Mouse (Mus musculus): ENCODE results near the gene Adat1.
"Not testable (repeated sequence)": the region's sequence is repeated elsewhere in the genome, so short reads cannot be mapped to it uniquely, and the experiment has no call there.

Gene Adat1

GRCm38 (mm10) chr8:111938076-111938985 lies 53.8 kb downstream of the Adat1 start:
- DNase-seq, result not testable (repeated sequence)

- DNase-seq, result no peak
Measured at GRCm38 (mm10) chr8:111937184-111937583, 54.9 kb downstream of the Adat1 start.

- no peak for DNase-seq
Measured at GRCm38 (mm10) chr8:111934201-111934600, 57.9 kb downstream of the Adat1 start.

GRCm38 (mm10) chr8:111933348-111934076 lies 58.6 kb downstream of the Adat1 start, which contains the start of gene Tmem231:
Gene Tmem231, minus strand, starts transcription at chr8:111933881.
- DNase-seq, result peak; percentile 88

GRCm38 (mm10) chr8:111932580-111933336 lies 59.3 kb downstream of the Adat1 start:
- peak; percentile 41 for DNase-seq

GRCm38 (mm10) chr8:111931721-111932120 lies 60.4 kb downstream of the Adat1 start:
- DNase-seq, result no peak

GRCm38 (mm10) chr8:111929648-111930344 lies 62.3 kb downstream of the Adat1 start:
- DNase-seq, result no peak

- DNase-seq, result no peak
Measured at GRCm38 (mm10) chr8:111924976-111925375, 67.1 kb downstream of the Adat1 start.

- DNase-seq, result peak; percentile 77
Measured at GRCm38 (mm10) chr8:111923383-111923804, 68.7 kb downstream of the Adat1 start.

- DNase-seq, result no peak
Measured at GRCm38 (mm10) chr8:111920971-111921370, 71.1 kb downstream of the Adat1 start.

- DNase-seq, result no peak
Measured at GRCm38 (mm10) chr8:111919663-111920062, 72.4 kb downstream of the Adat1 start.

Data from thymus, postnatal 4 days (tissue).